Comparison of ENCODE assay signal across 20 mouse cellular contexts in the genomic region with DNA sequence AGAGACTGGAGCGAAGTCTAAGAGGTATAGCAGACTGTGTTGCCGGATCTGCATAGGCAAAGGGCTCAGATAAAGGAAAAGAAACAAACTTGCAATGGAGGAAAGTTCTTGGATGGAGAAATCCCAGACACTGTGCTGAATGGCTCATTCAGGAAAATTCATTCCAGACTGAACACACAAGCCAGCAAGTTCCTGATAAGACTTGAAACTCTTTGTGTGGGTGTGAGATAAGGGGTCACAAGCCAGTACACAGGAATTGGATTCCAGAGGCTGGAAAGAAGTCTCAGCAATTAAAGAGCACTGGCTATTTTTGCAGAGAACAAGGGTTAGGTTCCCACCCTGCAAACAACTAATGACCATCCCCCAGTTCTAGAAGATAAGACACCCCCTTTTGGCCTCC. TPM values are rescaled to one million over a fixed set of nuclear protein-coding genes. Genes with fewer than 3 reads are reported as not detected.
DNase-seq lines count a peak whose midpoint lies in the region; ATAC-seq and TF ChIP-seq lines count a peak whose summit lies in the region.
"Had no signal": no experiment of that assay in that cellular context is flagged by ENCODE, and none has a peak within 500 bp of the region (broad histone marks: within the 10 kb centered on the region; RNA-seq: fewer than 3 reads in every experiment).

No protein-coding gene starts in this region.

- ATAC-seq in heart, postnatal 0 days (ENCODE audit: insufficient read depth, low read depth): peak; percentile 88
- ATAC-seq in liver, embryonic 16.5 days (ENCODE audit: low read depth): peak; percentile 47
- no peak for ATAC-seq in forebrain, embryonic 15.5 days (replicated peaks)

- no peaks in the 10 kb centered on the region for H3K9me3 ChIP-seq in heart, postnatal 0 days (replicated peaks; ENCODE audit: control insufficient read depth, low read length)
- H3K9me3 ChIP-seq in liver, embryonic 16.5 days (replicated peaks; ENCODE audit: control insufficient read depth, low read length): no peaks in the 10 kb centered on the region
- H3K9me3 ChIP-seq in forebrain, embryonic 15.5 days: no peaks in the 10 kb centered on the region
- H3K9me3 ChIP-seq: embryonic facial prominence, embryonic 10.5 days; forebrain, embryonic 10.5 days; hindbrain, embryonic 10.5 days; limb, embryonic 13.5 days had no signal

- no peak for TF ChIP-seq POLR2A in embryonic fibroblast, embryonic 13.5 days (IDR thresholded peaks at IDR 0.05; ENCODE audit: low read depth, low read length)

- DNase-seq in heart, adult 8-10 months (ENCODE audit: low spot score): peak; percentile 48
- no peak for DNase-seq in heart, postnatal 36 days
- peak; percentile 73 for DNase-seq in heart, postnatal 0 days (ENCODE audit: low spot score)
- no peak for DNase-seq in gastrocnemius, postnatal 14 days
- no peak for DNase-seq in thymus, postnatal 25 days
- DNase-seq: adrenal gland, adult 2 months; cerebellum, postnatal 10 days; kidney, adult 11 months; kidney, postnatal 4 days; layer of hippocampus, postnatal 36 days; lung, postnatal 4 days; midbrain, embryonic 14.5 days; thymus, postnatal 4 days had no signal

- peak; percentile 71 for TF ChIP-seq EP300 in heart, postnatal 0 days (IDR thresholded peaks at IDR 0.05; ENCODE audit: low read depth)

- peak overlapping the region; percentile 30; the same call in 1 of the 2 replicates for H3K4me2 ChIP-seq in heart, postnatal 0 days (ENCODE audit: low read depth, low read length)
- H3K4me2 ChIP-seq in liver, embryonic 16.5 days (ENCODE audit: low read depth, low read length): no peak overlapping the region
- H3K4me2 ChIP-seq in forebrain, embryonic 15.5 days (replicated peaks): no peak overlapping the region
- H3K4me2 ChIP-seq: limb, embryonic 13.5 days had no signal

- H3K27ac ChIP-seq in embryonic fibroblast, embryonic 13.5 days (ENCODE audit: insufficient read depth, low read length): peak overlapping the region; percentile 15; the same call in 1 of the 2 replicates
- H3K27ac ChIP-seq in heart, postnatal 0 days (ENCODE audit: low read depth): peak overlapping the region; percentile 56
- no peak overlapping the region for H3K27ac ChIP-seq in liver, embryonic 16.5 days (ENCODE audit: low read length)
- no peak overlapping the region for H3K27ac ChIP-seq in forebrain, embryonic 15.5 days (replicated peaks)
- H3K27ac ChIP-seq: embryonic facial prominence, embryonic 10.5 days had no signal

- 0 out of 2 replicates have a peak, but pooled peaks cover 8% of the 10 kb centered on the region for H3K36me3 ChIP-seq in heart, postnatal 0 days (replicated peaks; ENCODE audit: control insufficient read depth, insufficient read depth, low read length)
- no peaks in the 10 kb centered on the region for H3K36me3 ChIP-seq in liver, embryonic 16.5 days (ENCODE audit: control insufficient read depth, insufficient read depth)
- no peaks in the 10 kb centered on the region for H3K36me3 ChIP-seq in forebrain, embryonic 15.5 days

- no peak for TF ChIP-seq CTCF in embryonic fibroblast, embryonic 13.5 days (IDR thresholded peaks at IDR 0.05; ENCODE audit: borderline replicate concordance, insufficient read depth, low read length)
- TF ChIP-seq CTCF in heart, postnatal 0 days (IDR thresholded peaks at IDR 0.05; ENCODE audit: low read depth): no peak

- 10% methylated on average over 2 of the region's 2 CpGs for WGBS in heart, postnatal 0 days
- WGBS in liver, embryonic 16.5 days (ENCODE audit: insufficient replicate concordance): 60% methylated on average over 2 of the region's 2 CpGs
- 79% methylated on average over 2 of the region's 2 CpGs for WGBS in forebrain, embryonic 15.5 days

- no peak overlapping the region for H3K4me3 ChIP-seq in embryonic fibroblast, embryonic 13.5 days (ENCODE audit: insufficient read depth, low read length)
- H3K4me3 ChIP-seq in heart, postnatal 0 days (ENCODE audit: low read depth, low read length): no peak overlapping the region
- no peak overlapping the region for H3K4me3 ChIP-seq in liver, embryonic 16.5 days (ENCODE audit: low read depth, low read length)
- no peak overlapping the region for H3K4me3 ChIP-seq in forebrain, embryonic 15.5 days
- H3K4me3 ChIP-seq: embryonic facial prominence, embryonic 10.5 days; forebrain, embryonic 10.5 days; hindbrain, embryonic 10.5 days; limb, embryonic 13.5 days had no signal

- peaks cover 6% of the 10 kb centered on the region for H3K4me1 ChIP-seq in embryonic fibroblast, embryonic 13.5 days (ENCODE audit: control insufficient read depth, insufficient read depth, low read length)
- H3K4me1 ChIP-seq in heart, postnatal 0 days (ENCODE audit: control insufficient read depth, insufficient read depth): peaks cover 20% of the 10 kb centered on the region
- no peaks in the 10 kb centered on the region for H3K4me1 ChIP-seq in liver, embryonic 16.5 days (ENCODE audit: control insufficient read depth, low read depth, low read length)
- H3K4me1 ChIP-seq in forebrain, embryonic 15.5 days: peaks cover 19% of the 10 kb centered on the region

- no peaks in the 10 kb centered on the region for H3K27me3 ChIP-seq in heart, postnatal 0 days (ENCODE audit: control insufficient read depth, insufficient read depth, low read length)
- no peaks in the 10 kb centered on the region for H3K27me3 ChIP-seq in liver, embryonic 16.5 days (ENCODE audit: control insufficient read depth, insufficient read depth, low read depth, low read length)
- H3K27me3 ChIP-seq in forebrain, embryonic 15.5 days: no peaks in the 10 kb centered on the region
- H3K27me3 ChIP-seq: limb, embryonic 13.5 days had no signal

- intact Hi-C loops in heart, postnatal 36 days (cut with DNase I): no loop called here
- intact Hi-C loops in gastrocnemius, postnatal 14 days (cut with DNase I; ENCODE audit: low total_unique reads): no loop called here

- H3K9ac ChIP-seq in heart, postnatal 0 days (replicated peaks; ENCODE audit: low read depth, low read length): no peak overlapping the region
- no peak overlapping the region for H3K9ac ChIP-seq in liver, embryonic 16.5 days (ENCODE audit: low read depth, low read length)
- no peak overlapping the region for H3K9ac ChIP-seq in forebrain, embryonic 15.5 days (replicated peaks)
- H3K9ac ChIP-seq: limb, embryonic 13.5 days had no signal

RNA-seq across cellular contexts. Expression of gene Gpr156, which starts 22.4 kb away (rescaled TPM):
- under 1 TPM in 1 of 4 experiments, not detected in 3; 0.06 TPM for total RNA-seq in heart, adult 8-10 months (2022)
- total RNA-seq in heart, postnatal 36 days (2021): not detected
- 0.13 and 0.30 TPM in 2 replicates for polyA plus RNA-seq in embryonic fibroblast, embryonic 13.5 days (2011; ENCODE audit: insufficient read length, low read depth, missing spikeins)
- 0.34 and 0.93 TPM in 2 replicates for total RNA-seq in heart, postnatal 0 days (2014; rRNA removed; ENCODE audit: low replicate concordance)
- polyA plus RNA-seq in heart, postnatal 0 days (2015; fragmentation: Nextera tagmentation; extraction: Ambion mirVana): 0.04 and 0.10 TPM in 2 replicates
- polyA plus RNA-seq in liver, embryonic 16.5 days (2015; fragmentation: Nextera tagmentation; extraction: Ambion mirVana): not detected in 2 replicates
- polyA plus RNA-seq in forebrain, embryonic 15.5 days (2015; fragmentation: Nextera tagmentation; extraction: Ambion mirVana): 5.3 and 5.6 TPM in 2 replicates
- total RNA-seq in gastrocnemius, postnatal 14 days (2021): under 1 TPM; 0.22 to 0.59 TPM

RNA-seq across cellular contexts. Expression of gene Lrrc58, which starts 25.8 kb away (rescaled TPM):
- total RNA-seq in heart, adult 8-10 months (2022): 10 to 100 TPM; 57.2 to 67.5 (median 65.3) TPM
- total RNA-seq in heart, postnatal 36 days (2021): 10 to 100 TPM; 68.7 to 77.8 TPM
- polyA plus RNA-seq in embryonic fibroblast, embryonic 13.5 days (2011; ENCODE audit: insufficient read length, low read depth, missing spikeins): 103 and 112 TPM in 2 replicates
- 57.6 and 69.2 TPM in 2 replicates for total RNA-seq in heart, postnatal 0 days (2014; rRNA removed; ENCODE audit: low replicate concordance)
- polyA plus RNA-seq in heart, postnatal 0 days (2015; fragmentation: Nextera tagmentation; extraction: Ambion mirVana): 23.7 and 24.2 TPM in 2 replicates
- polyA plus RNA-seq in liver, embryonic 16.5 days (2015; fragmentation: Nextera tagmentation; extraction: Ambion mirVana): 11.2 and 11.3 TPM in 2 replicates
- polyA plus RNA-seq in forebrain, embryonic 15.5 days (2015; fragmentation: Nextera tagmentation; extraction: Ambion mirVana): 61.2 and 62.6 TPM in 2 replicates
- 10 to 100 TPM; 41.3 to 66.4 TPM for total RNA-seq in gastrocnemius, postnatal 14 days (2021)

RNA-seq across cellular contexts. Expression of gene Gm36028, which starts 33.0 kb away (rescaled TPM):
- total RNA-seq in heart, adult 8-10 months (2022): 1 to 10 TPM in 3 of 4 experiments, under 1 TPM in 1; 0.90 to 1.4 (median 1.3) TPM
- 1 to 10 TPM; 1.0 to 1.1 TPM for total RNA-seq in heart, postnatal 36 days (2021)
- not detected in 2 replicates for polyA plus RNA-seq in embryonic fibroblast, embryonic 13.5 days (2011; ENCODE audit: insufficient read length, low read depth, missing spikeins)
- 3.7 and 8.4 TPM in 2 replicates for total RNA-seq in heart, postnatal 0 days (2014; rRNA removed; ENCODE audit: low replicate concordance)
- 3.5 and 4.2 TPM in 2 replicates for polyA plus RNA-seq in heart, postnatal 0 days (2015; fragmentation: Nextera tagmentation; extraction: Ambion mirVana)
- polyA plus RNA-seq in liver, embryonic 16.5 days (2015; fragmentation: Nextera tagmentation; extraction: Ambion mirVana): 0.07 TPM in 1 of 2 replicates, not detected in the other
- 0.15 TPM in 1 of 2 replicates, not detected in the other for polyA plus RNA-seq in forebrain, embryonic 15.5 days (2015; fragmentation: Nextera tagmentation; extraction: Ambion mirVana)
- total RNA-seq in gastrocnemius, postnatal 14 days (2021): not detected

Comparison
In these comparisons a context has a peak if more than half of its experiments do, and no peak if none do; other contexts are left out.
1. DNase-seq: peak in heart, adult 8-10 months (single experiment) and heart, postnatal 0 days (single experiment); none in heart, postnatal 36 days (0 of 2), gastrocnemius, postnatal 14 days (single experiment) and thymus, postnatal 25 days (single experiment).
2. H3K27ac ChIP-seq: peak in embryonic fibroblast, embryonic 13.5 days (single experiment) and heart, postnatal 0 days (single experiment); none in liver, embryonic 16.5 days (single experiment) and forebrain, embryonic 15.5 days (single experiment).